In genomic region chr10:58932151-58932773, GRCm38 (mm10) we compare ENCODE assay signal across 8 mouse cellular contexts.
DNase-seq lines count a peak whose midpoint lies in the region; ATAC-seq and TF ChIP-seq lines count a peak whose summit lies in the region.

No protein-coding gene starts in this region.

- no peak for TF ChIP-seq CTCF in forebrain, postnatal 0 days (IDR thresholded peaks at IDR 0.05; ENCODE audit: low read depth)
- TF ChIP-seq CTCF in intestine, postnatal 0 days (IDR thresholded peaks at IDR 0.05; ENCODE audit: low read depth) = no peak
- TF ChIP-seq CTCF in midbrain, postnatal 0 days (IDR thresholded peaks at IDR 0.05) = no peak

- H3K4me2 ChIP-seq in kidney, embryonic 16.5 days (replicated peaks; ENCODE audit: low read depth, low read length) = peak overlapping the region; percentile 27
- H3K4me2 ChIP-seq in forebrain, postnatal 0 days (ENCODE audit: low read depth) = peak overlapping the region; percentile 35
- H3K4me2 ChIP-seq in intestine, postnatal 0 days (replicated peaks; ENCODE audit: low read depth) = peak overlapping the region; percentile 53
- H3K4me2 ChIP-seq in midbrain, postnatal 0 days (ENCODE audit: low read depth, low read length, poor library complexity, severe bottlenecking) = peak overlapping the region; percentile 46

- ATAC-seq in kidney, embryonic 16.5 days (ENCODE audit: low FRiP score, low TSS enrichment) = peak; percentile 67
- ATAC-seq in forebrain, postnatal 0 days = peak; percentile 30
- ATAC-seq in intestine, postnatal 0 days = no peak
- ATAC-seq in midbrain, postnatal 0 days (ENCODE audit: low FRiP score) = peak; percentile 59
- no peak for ATAC-seq in CD4-positive, CD25-positive, alpha-beta regulatory T cell, adult 4 months

- H3K9me3 ChIP-seq in kidney, embryonic 16.5 days (ENCODE audit: low read length) = no peaks in the 10 kb centered on the region
- H3K9me3 ChIP-seq in forebrain, postnatal 0 days (ENCODE audit: low read length) = no peaks in the 10 kb centered on the region
- no peaks in the 10 kb centered on the region for H3K9me3 ChIP-seq in intestine, postnatal 0 days (ENCODE audit: control insufficient read depth)
- no peaks in the 10 kb centered on the region for H3K9me3 ChIP-seq in midbrain, postnatal 0 days (ENCODE audit: low read length)

- H3K27ac ChIP-seq in kidney, embryonic 16.5 days (ENCODE audit: low read length) = 0 out of 2 replicates have a peak overlapping the region, but pooled peaks have one; percentile 19
- H3K27ac ChIP-seq in forebrain, postnatal 0 days (ENCODE audit: low read depth, low read length) = peak overlapping the region; percentile 47
- H3K27ac ChIP-seq in intestine, postnatal 0 days (ENCODE audit: low read depth, low read length) = no peak overlapping the region
- H3K27ac ChIP-seq in midbrain, postnatal 0 days (ENCODE audit: low read depth, low read length) = no peak overlapping the region

- no peaks in the 10 kb centered on the region for H3K27me3 ChIP-seq in kidney, embryonic 16.5 days (ENCODE audit: insufficient read depth, low read length)
- H3K27me3 ChIP-seq in forebrain, postnatal 0 days (ENCODE audit: insufficient read depth, low read length) = no peaks in the 10 kb centered on the region
- no peaks in the 10 kb centered on the region for H3K27me3 ChIP-seq in intestine, postnatal 0 days (replicated peaks; ENCODE audit: control insufficient read depth, insufficient read depth, low read length)
- H3K27me3 ChIP-seq in midbrain, postnatal 0 days (ENCODE audit: insufficient read depth, low read length) = no peaks in the 10 kb centered on the region

- 0 out of 2 replicates have a peak overlapping the region, but pooled peaks have one; percentile 5 for H3K9ac ChIP-seq in kidney, embryonic 16.5 days (replicated peaks; ENCODE audit: low read length)
- H3K9ac ChIP-seq in forebrain, postnatal 0 days = peak overlapping the region; percentile 35
- H3K9ac ChIP-seq in intestine, postnatal 0 days (ENCODE audit: low read depth, low read length) = no peak overlapping the region
- H3K9ac ChIP-seq in midbrain, postnatal 0 days (replicated peaks; ENCODE audit: low read length, poor library complexity, severe bottlenecking) = no peak overlapping the region

- H3K36me3 ChIP-seq in kidney, embryonic 16.5 days (ENCODE audit: insufficient read depth, low read length) = no peaks in the 10 kb centered on the region
- H3K36me3 ChIP-seq in forebrain, postnatal 0 days (ENCODE audit: insufficient read depth) = no peaks in the 10 kb centered on the region
- no peaks in the 10 kb centered on the region for H3K36me3 ChIP-seq in intestine, postnatal 0 days (ENCODE audit: control insufficient read depth, insufficient read depth)
- no peaks in the 10 kb centered on the region for H3K36me3 ChIP-seq in midbrain, postnatal 0 days (ENCODE audit: insufficient read depth, low read length)

- no peak for DNase-seq in kidney, adult 11 months
- peak; percentile 58 for DNase-seq in forebrain, postnatal 0 days
- peak; percentile 41 for DNase-seq in midbrain, postnatal 0 days (ENCODE audit: low spot score)
- DNase-seq in spleen, postnatal 14 days (ENCODE audit: low spot score in 2 of 2) = no peak
- DNase-seq in left cerebral cortex, adult 11 months (ENCODE audit: low spot score) = no peak

- whole genome bisulfite sequencing in kidney, embryonic 16.5 days = 22% methylated on average over 22 of the region's 22 CpGs
- 6% methylated on average over 22 of the region's 22 CpGs for WGBS in forebrain, postnatal 0 days
- WGBS in intestine, postnatal 0 days = 11% methylated on average over 22 of the region's 22 CpGs
- WGBS in midbrain, postnatal 0 days = 14% methylated on average over 22 of the region's 22 CpGs

- H3K4me1 ChIP-seq in kidney, embryonic 16.5 days (ENCODE audit: insufficient read depth, low read length) = peaks cover 41% of the 10 kb centered on the region
- peaks cover 37% of the 10 kb centered on the region for H3K4me1 ChIP-seq in forebrain, postnatal 0 days (ENCODE audit: insufficient read depth)
- H3K4me1 ChIP-seq in intestine, postnatal 0 days (replicated peaks; ENCODE audit: control insufficient read depth, insufficient read depth, low read length) = no peaks in the 10 kb centered on the region
- H3K4me1 ChIP-seq in midbrain, postnatal 0 days (ENCODE audit: insufficient read depth, low read length) = peaks cover 7% of the 10 kb centered on the region; the same call in 1 of the 2 replicates

- 0 out of 2 replicates have a peak overlapping the region, but pooled peaks have one; percentile 8 for H3K4me3 ChIP-seq in kidney, embryonic 16.5 days (ENCODE audit: low read length)
- no peak overlapping the region for H3K4me3 ChIP-seq in forebrain, postnatal 0 days (ENCODE audit: low read depth, low read length)
- no peak overlapping the region; the same call in 1 of the 2 replicates for H3K4me3 ChIP-seq in intestine, postnatal 0 days (ENCODE audit: low read depth, low read length)
- H3K4me3 ChIP-seq in midbrain, postnatal 0 days (ENCODE audit: low read depth, low read length) = peak overlapping the region; percentile 12; the same call in 1 of the 2 replicates

Comparison
In these comparisons a context has a peak if more than half of its experiments do, and no peak if none do; other contexts are left out.
1. ATAC-seq: peak in kidney, embryonic 16.5 days (single experiment), forebrain, postnatal 0 days (single experiment) and midbrain, postnatal 0 days (single experiment); none in intestine, postnatal 0 days (single experiment) and CD4-positive, CD25-positive, alpha-beta regulatory T cell, adult 4 months (single experiment).
2. H3K27ac ChIP-seq: peak in kidney, embryonic 16.5 days (single experiment) and forebrain, postnatal 0 days (single experiment); none in intestine, postnatal 0 days (single experiment) and midbrain, postnatal 0 days (single experiment).
3. H3K4me3 ChIP-seq: peak in kidney, embryonic 16.5 days (single experiment) and midbrain, postnatal 0 days (single experiment); none in forebrain, postnatal 0 days (single experiment) and intestine, postnatal 0 days (single experiment).
4. H3K9ac ChIP-seq: peak in kidney, embryonic 16.5 days (single experiment) and forebrain, postnatal 0 days (single experiment); none in intestine, postnatal 0 days (single experiment) and midbrain, postnatal 0 days (single experiment).
5. DNase-seq: peak in forebrain, postnatal 0 days (single experiment) and midbrain, postnatal 0 days (single experiment); none in kidney, adult 11 months (single experiment), spleen, postnatal 14 days (0 of 2) and left cerebral cortex, adult 11 months (single experiment).
6. Peak in every context shown above with its lines, with median percentiles within 50 percentile points of each other: H3K4me2 ChIP-seq.